Mouse (Mus musculus) ovary, adult 18-20 months (tissue): ENCODE measurements at regions not wholly inside any gene's neighbourhood (a gene's known extent, or its start where the extent isn't known, plus 50 kb on each side); places are given as distances from the start of the nearest gene placed in this dataset.

Source experiments
- DNase-seq: peaks from one replicate; pipeline ENCODE4 v3.0.0; 2022; ENCODE audit warnings: low spot score, mixed read lengths

DNA sequence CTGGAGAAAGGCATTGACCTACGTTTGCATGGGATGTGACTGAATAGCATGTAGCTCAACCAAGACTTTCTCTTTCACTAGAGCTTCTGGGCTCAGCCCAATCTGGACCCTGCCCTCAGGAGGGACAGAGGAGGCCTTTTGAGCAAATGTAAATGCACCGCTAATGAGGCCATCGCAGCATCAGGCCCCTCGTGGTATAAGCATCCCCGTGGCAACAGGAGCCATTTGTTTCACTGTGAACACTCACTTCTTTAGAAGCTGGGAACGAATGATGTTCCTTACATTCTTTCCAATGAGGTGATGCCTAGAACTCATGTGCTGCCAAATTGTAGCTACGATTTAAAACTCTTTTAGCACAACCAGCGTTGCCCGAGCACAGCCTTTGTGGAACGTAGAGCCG is 279.0 kb upstream of the Gjb5 start:
- no peak for DNase-seq

DNA sequence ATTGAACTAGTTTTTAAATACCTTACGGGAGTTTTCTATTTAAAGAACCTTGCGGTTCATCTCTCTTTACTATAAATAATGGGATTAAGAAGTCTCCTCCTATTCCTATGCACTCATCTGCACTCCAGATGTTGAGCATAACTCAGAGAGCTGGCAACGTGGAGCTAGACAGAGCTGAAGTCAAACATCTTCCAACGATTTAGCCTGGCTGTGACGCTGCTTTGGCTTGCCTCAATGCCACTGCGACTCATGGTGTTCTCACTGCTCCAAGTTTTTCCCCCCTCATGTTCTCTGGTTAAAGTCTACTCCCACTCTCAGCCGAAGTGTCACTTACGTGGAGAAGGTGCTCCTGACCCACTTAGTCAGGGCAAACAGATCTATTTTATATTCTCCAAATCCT is 277.3 kb upstream of the Gjb5 start:
- no peak for DNase-seq

DNA sequence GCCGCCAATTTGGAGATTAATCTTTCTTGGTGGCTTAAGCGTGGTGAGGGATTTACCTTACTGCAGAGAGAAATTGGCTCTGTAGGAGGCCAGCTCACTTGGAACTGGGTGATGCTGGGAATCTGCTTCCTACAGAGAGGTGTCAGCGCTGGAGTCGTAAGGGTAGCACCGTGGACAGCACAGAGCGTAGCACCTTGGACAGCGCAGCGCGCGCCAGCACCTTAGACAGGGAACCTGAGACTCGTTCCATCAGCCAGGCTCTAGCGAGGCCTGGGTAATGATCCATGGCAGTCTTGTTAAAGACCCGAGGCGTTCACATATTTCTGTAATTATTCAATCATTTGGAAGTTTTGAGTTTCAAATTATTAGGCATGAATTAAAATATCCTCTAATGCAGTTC is 261.9 kb upstream of the Gjb5 start:
- DNase-seq: no peak

DNA sequence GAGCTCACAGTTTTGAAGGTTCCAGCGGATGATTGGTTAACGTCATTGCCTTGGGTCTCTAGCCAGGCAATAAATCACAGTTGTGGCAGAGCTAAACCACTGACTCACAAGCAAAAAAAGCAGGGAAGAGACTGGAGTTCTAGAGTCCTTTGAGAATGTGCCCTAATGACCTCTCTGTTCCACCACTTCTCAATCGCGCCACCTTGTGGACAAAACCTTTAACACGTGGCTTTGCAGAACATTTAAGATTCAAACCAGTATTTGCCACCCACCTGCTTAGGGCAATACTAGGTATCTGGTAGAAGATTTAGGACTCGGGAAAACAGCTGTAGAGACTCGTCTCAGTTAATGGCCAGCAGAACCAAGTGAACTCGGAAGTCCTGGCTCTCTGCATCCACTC is 254.8 kb upstream of the Gjb5 start:
- no peak for DNase-seq

DNA sequence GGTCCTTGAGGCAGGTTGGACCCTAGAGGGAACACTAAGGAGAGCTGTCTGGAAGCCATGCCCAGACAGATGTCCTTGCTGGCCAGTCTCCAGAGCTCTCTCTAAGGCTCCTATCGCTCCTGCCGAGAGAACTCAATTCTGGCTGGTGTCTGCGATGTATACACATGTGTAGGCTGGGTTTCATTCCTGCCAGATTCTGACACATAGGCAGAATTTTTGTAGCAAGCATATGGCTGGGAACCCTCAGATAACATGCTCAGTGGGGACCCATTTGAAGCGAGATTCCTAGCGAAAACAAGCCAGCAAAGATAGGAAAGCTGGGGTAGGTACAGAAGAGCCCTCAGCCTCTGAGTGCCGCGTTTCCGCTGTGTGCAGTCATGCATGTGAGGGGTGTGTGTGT is 242.9 kb upstream of the Gjb5 start:
- DNase-seq: no peak

DNA sequence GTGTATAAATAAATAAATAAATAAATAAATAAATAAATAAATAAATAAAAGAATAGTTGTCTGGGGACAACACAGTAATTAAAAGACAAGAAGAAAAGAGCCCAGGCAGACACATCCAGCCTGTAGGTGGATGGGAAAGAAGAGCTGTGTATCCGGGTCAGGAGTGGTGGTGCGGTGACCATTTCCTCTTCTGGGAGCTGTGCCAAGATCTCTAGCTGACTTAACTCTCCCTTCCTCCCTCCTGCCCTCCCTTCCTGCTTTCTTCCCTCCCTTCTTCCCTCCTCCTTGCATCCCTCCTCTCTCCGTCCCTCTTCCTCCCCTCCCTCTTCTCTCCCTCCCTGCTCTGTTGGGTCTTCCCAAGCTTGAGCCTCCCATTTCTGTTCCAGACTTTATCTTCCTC is 240.6 kb upstream of the Gjb5 start:
- DNase-seq: no peak

DNA sequence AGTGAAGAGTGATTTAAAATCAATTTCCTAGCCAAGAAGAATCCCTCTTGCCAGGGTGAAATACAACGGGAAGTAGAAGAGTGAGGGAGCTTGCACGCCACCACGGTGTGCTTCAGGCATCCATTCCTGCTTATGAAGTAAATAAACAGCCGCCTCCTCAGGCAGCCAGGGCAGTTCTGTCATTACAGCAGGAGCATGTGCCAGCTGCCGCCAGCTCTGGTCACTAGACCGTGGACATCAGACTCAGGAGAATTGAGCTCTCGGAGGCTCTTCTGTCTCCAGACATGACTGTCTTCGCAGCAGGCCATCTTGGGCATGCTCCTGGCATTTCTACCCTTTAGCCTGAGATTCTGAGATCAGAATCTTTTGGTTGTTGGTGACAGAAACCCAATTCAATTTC is 236.1 kb upstream of the Gjb5 start:
- DNase-seq: no peak

DNA sequence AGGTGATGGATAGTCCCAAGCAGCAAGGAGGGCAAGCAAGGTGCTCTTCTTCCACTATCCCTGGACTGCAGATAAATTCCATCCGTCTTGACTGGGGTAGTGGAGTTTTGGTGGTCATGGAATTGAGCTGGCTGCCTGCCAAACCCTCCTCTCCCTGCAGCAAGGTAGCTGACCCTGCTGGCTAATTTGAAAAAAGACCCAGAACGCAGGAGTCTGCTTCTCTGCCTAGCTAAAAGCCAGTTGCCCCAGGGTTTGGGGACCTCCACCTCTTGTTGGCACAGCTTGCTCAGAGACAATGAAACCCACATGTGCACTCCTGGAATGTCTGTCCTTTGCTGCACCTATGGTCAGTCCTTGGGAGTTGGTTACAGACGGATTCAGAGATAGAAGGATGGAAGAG is 233.6 kb upstream of the Gjb5 start:
- DNase-seq: no peak

DNA sequence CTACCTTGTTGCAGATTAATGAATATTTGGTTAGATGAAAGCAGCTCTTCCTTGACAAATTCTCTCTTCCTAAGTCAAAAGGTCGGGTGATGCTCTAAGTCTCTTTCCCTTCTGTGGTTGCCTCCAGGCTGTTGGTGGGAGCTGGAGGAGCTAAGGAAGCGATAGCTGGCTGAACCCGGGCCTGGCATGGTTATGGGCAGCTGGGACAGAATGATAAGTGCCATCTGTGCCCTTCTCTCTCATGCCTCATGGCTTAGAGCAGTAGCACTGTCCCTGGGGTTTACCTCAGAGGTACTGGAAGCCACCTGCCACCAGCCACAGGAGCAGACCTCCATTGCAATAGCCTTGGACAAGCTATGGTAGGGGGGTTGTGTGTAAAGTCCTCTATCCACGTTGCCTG is 228.8 kb upstream of the Gjb5 start:
- no peak for DNase-seq

DNA sequence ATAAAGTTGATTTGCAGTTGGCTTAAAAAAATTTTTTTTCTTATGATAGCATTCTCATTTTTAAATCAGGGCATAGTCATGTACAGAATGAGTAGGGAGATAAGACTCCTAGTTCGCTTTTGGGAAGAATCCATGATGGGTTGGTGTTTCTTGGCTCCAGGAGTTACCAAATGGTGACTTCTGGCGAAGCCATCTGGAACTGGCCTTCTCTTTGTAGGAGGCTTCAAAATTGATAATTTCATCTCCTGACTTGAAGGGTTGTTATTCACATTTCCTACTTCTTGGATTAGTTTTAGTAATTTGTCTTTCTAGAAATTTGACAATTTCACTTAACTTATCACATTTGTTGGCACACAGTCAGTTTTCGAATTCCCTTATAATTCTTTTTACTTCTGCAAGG is 218.5 kb upstream of the Gjb5 start:
- no peak for DNase-seq

DNA sequence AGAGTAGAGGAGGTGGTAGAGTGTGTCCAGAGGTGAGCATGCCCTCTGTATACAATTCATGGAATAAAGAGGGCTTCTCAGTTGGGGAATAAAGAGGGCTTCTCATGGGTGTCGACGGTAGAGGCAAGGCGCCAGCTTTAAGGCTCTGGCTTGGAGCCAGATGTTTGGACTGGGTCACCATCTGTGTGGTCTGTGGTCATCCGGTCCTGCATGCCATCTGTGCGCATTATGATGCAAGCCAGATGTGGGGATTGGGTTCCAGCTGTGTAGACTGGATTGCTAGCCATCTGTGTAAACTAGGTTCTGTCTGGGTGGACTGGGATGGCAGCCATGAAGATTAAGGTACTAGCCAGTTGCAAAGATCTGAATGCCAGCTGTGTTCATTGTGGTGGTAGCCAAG is 204.6 kb upstream of the Gjb5 start:
- DNase-seq: no peak

DNA sequence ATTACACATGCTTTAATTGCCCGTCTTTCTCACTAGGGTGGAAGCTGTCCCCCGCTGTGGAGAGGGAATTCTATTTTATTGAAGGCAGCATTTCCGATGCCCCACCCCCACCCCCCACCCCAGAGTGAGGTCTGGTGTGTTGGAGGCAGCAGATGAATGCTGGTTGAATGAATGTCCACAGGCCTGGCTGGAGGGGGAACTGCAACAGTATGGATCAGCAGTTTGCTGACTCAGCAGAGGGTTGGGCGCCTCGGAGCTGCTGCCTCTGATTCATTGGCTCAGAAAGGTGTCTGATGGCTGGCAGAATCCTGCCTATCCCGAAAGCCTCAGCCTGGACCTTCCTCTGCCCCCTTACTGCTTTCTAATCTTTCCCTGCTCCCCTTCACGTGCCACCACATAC is 200.6 kb upstream of the Gjb5 start:
- DNase-seq: no peak

DNA sequence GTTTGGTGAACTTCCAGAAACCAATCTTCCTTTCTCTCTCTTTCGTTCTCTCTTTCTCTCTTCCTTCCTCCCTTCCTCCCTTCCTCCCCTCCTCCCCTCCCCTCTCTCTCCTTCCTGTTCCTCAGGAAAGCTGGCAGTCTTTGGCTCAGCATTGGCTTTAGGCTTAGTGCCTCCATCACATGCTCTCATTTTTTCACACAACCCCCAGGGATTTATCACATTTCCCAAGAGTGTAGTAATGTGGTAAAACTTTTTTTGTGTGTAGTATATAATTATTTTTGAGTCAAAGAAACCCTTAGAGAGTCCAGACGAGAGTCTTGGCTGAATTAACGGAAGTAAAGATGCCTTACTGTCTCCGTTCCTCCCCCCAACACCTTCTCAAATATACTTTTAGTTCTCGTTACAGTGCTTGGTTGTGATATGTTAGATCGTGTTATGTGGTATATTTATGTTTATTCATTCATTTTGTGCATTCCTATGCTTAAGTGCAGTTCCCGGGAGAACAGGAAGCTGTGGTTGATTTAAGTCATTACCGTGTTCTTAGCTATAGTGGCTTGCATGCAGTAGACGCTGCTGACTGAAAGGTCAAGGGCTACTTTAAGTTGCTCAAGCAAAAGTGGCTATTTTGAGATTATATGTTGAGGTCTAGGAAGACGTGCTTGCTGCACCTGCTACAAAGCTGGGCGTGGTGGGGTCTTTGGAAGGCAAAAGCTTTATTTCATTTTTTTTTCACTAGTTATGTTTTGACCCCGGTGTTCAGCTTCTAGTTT is 194.7 kb upstream of the Gjb5 start:
- no peak for DNase-seq

DNA sequence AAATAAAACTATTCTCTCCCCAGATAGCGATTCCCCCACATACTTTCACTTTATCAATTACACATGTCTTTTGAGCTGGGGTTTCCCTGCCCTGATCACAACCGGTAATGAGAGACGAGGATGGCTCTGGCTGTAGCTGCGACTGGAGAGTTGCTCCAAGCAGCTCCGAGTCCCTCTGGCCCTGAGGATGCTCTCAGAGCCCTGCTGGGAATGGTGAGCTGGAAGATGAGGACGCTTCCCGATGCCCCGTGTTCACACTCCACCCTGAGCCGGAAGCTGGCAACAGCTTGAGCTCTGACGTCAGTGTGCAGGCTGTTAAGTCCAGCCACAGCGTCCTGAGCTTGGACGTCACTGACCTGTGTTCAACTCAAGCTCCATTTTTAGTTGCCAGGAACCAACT is 191.6 kb upstream of the Gjb5 start:
- DNase-seq: no peak

DNA sequence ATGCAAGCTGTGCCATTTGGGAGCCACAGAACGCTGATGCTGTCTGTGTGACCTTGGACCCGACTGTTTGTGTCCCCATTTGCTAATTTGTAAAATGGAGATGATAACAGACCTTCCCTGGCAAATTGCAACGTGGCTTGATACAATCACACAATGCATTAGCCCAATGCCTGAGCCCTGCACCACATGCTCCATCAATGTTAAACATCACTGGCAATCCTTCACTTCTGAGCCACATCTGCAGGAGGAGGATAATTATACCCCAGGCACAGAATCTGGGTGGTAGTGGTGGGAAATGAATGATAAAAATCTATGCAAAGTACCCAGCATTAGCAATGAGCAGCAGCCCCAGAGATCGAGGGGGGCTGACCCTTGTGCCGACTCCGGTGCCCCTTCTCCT is 191.0 kb upstream of the Gjb5 start:
- no peak for DNase-seq

DNA sequence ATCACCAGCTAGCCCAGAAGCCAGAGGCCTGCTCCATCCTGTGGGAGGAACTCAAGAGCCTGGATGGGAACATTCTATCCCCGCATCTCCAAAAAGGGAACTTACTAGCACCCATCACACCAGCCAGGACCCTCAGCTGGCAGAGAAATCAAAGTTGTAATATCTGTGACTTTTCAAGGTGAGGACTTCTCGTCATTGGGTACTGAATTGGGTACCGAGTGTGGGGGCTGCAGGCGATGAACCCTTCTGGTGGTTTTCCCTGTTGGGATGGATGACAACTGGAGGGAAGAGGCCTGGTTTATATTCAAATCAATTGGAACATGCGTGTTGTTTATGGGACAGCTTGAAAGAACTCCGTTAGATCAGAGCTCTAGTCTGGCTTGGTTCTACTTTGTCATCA is 187.1 kb upstream of the Gjb5 start:
- DNase-seq: no peak

DNA sequence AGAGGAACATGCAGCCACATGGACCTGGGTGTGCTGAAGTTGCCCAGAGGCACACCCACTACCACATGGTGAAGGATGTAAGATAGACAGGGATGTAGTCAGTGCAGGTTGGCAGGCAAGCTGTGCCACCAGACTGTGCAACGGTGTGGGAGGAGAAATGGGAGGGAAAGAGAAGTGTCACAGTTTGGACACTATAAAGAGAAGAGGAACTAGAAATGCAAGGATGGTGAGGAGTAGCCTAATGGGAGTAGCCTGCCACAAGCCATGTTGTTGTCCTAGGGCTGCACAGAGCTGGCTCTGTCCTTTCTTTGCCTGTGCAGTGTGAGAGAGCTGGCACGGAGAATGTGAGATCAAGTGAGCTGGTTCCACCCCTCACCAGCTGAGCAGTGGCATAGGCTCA is 185.3 kb upstream of the Gjb5 start:
- no peak for DNase-seq

DNA sequence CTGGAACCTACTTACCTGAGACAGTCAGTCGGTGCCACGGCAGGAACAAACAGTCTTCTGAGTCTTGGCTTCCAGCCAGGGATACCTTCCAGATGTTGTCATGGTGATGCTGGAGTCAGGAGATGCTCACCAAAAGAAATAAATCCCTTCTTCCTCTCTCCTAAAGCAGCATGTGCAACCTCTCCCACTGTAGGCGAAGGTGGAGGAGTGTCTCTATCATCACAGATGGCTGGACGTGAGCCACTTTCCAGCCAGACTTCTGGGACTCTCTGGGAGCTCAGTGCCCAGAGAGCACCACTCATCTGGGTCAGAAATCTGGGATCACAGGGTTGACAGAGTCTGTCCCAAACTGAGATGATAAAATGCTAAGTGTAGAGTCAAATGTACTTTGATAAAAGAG is 184.8 kb upstream of the Gjb5 start:
- DNase-seq: no peak

DNA sequence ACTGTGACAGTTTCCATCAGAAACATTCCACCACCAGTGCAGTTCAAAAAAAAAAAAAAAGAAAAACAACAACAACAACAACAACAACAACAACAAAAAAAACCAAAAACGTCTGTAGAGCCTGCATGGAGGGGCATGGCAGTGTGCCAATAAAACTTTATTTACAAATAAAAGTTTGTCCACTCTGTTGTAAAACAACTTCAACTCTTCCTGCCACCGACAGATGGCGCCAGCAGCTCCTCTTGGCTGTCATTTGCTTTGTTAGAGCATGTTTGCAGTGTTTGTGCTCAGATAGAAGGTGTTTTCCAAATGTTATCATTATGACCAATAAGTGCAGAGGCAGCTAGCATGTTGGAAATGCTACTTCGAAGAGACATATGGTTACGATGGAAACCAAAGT is 179.0 kb upstream of the Gjb5 start:
- DNase-seq: no peak

DNA sequence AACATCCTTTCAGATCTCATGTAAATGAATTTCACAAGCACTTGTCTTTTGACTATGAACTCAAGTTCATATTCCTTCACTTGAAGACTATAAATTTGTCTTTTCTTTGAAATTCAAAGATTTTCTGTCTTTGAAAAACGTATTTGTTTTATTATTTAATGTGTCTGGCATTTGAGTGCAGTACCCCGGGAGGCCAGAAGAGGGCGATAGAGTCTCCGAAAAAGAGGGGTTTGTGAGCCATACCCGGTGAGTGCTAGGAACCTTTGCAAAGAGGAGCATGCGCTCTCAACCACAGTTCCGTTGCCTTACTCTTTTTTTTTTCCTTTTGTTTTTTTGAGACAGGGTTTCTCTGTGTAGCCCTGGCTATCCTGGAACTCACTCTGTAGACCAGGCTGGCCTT is 177.6 kb upstream of the Gjb5 start:
- DNase-seq: no peak

DNA sequence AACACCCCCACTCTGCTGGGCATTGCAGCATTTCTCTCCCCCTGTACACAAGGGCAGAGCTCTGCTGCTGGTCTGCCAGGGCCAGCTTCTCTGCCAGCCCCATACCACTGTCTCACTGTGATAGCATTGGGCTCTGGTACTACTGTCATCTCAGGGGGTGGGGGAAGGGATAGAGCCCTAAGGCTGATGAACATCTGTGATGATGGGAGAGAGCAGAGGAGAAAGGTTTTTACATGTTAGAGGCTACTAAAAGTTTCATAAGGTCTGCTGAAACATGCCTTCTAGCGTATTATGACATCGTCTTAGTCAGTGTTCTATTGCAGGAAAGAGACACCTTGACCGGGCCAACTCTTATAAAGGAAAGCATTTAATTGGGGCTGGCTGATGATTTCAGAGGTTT is 176.4 kb upstream of the Gjb5 start:
- DNase-seq: no peak

DNA sequence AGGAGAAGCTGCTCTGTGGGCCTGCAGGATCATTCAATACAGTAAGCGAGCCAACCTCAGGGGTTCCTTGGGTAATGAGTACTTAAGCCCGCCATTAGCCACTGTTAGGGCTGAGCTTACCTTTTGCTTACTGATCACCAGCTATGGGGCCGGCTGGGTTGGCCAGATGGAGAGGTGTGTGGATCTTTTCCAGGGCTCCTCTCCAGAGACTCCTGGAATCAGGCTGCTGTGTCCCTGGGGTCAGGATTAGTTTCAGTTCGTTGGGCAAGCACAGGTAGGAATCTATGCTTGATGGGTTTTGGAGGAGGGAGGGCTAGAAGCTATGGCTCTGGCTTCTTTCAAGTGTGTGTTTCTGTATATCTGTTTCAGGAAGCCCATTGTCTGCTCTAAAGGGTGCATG is 175.7 kb upstream of the Gjb5 start:
- DNase-seq: no peak

DNA sequence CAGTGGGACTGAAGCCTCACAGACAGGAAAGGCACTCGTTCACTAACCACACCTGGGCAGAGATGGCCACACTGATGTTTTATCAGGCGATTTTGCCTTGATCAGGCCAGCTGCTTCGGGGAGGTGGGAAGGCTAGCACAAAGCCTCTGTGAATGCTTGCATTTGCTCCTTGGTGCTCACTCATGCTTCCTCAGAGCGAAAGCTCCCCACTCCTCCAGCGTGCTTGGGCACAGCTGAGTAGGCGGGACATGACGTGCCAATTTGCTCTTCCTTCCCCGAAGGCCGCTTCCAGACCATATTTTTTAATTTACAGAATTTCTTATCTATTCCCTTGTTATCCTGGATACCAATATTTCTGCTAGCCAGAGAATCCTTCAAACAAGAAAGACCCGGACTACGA is 172.8 kb upstream of the Gjb5 start:
- no peak for DNase-seq

DNA sequence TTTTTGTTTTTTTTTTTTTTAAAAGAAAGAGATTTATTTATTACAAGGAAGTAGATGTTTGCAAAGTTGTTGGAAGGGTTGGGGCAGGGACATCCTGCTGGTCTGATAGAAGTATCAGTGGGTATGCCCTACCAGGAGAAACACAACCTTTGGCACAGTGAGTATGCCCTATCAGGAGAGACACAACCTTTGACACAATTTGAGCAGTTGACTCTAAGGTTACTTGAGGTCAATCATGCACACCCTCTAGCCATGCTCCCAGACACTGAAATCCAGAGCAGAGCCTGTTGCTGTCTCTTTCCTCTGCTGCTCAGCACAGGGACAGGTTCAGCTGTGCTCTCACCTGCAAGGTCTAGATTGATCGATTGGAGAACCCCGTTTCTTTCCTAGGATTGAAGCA is 164.2 kb upstream of the Gjb5 start:
- DNase-seq: no peak

DNA sequence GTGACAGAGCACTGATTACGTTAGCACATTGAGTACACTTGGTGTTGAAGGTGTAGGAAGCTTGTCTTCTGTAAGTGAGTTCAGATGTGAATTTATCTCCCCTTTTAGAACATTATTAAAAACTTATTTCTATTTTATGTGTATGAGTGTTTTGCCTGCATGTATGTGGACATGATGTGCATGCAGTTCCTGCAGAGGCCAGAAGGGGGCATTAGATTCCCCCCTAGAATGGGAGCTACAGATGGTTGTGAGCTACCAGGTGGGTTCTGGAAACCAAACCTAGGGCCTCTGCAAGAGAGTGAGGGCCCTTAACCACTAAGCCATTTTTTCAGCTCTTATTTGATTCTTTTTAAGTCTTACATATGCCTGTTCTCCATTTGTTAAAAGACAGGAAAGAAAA is 160.0 kb upstream of the Gjb5 start:
- DNase-seq: no peak
